Mouse (Mus musculus) right cerebral cortex, adult 2 months (tissue): Measurements from ENCODE around the gene Dsp.

Source experiments
- DNase-seq, 2 experiments: peaks; one replicate each; pipeline ENCODE4 v3.0.0; 2021 to 2022; ENCODE audit warnings: low spot score in 2 of 2

Dsp gene

GRCm38 (mm10) chr13:38151069-38151588, at the start of gene Dsp:
Gene Dsp, plus strand, starts transcription at chr13:38151294.
- peak; percentile 4 to 16 for DNase-seq

DNA sequence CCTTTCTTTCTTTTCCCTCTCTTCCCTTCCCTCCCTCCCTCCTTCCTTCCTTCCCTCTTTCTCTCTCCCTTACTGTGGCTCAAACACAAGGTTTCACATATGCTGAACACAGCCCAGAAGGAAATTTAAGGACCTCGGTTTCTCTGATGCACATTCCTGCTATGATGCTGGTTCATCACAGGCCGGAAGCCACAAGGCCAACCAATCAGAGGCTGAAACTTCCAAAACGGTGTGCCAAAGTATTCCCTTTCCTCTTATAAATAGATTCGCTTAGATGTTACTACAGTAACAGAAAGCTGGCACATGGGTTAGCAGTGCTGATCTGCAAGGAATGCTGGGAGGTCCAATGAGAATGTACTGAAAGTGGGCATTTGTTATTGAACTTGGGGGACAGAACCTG, 47.7 kb upstream of the Dsp start:
- no peak for DNase-seq

DNA sequence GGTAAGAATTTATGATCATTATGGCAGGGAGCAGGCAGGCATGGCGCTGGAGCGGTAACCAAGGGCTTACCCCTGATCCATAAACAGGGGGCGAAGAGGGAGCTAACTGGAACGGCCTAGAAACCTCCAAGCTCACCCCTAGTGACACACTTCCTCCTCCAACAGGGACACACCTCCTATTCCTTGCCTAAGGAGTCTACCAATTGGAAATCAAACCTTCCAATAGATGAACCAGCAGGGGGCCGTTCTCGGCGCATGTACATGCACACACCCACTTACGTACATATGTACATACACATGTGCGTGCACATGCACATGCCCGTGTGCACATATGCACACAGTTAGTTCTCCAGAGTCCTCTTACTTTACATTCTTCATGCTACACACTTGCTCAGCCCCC, 46.6 kb upstream of the Dsp start:
- no peak for DNase-seq

DNA sequence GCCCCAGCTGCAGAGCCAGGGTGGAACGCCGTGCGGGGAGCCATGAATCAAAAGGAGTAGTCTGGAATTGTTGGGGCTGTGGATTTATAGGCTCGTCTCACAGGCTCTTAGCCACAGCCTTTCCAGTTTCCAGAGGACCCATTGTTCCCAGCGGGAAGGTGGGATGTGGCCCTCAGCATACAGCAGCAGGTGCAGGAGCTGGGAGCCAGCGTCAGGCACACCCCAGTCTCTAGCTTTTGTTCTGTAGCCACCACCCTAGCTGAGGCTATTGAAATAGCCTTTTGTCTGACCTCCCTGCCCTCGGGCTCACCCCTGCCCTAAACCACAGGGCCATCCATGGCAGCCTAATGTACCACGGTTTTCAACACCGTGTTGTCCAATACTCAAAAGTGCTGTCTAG, 42.0 kb upstream of the Dsp start:
- DNase-seq: no peak

GRCm38 (mm10) chr13:38122321-38122720, 28.8 kb upstream of the Dsp start:
- no peak for DNase-seq

- no peak for DNase-seq
Observed at GRCm38 (mm10) chr13:38123666-38124065, 27.4 kb upstream of the Dsp start.

DNA sequence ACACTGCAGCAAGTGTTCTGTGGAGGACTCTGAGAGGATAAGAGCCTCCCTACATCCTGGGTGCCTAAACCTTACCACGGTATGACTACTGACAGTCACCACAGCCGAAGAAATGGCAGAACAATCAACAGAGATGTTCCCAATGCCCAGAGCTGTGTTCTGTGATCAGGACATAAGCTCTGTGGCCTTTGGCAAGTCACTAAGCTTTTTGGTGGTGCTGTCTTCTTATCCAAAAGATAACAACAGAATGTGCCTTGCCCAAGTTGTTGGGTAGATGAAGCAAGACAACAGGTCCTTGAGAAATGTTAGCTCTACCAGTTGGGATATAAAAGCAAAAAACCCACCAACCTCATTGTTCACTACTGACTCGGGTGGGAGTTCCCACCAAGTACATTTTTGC, 23.4 kb upstream of the Dsp start:
- DNase-seq: no peak

GRCm38 (mm10) chr13:38128246-38128645, 22.8 kb upstream of the Dsp start:
- no peak for DNase-seq

- DNase-seq: no peak
Observed at GRCm38 (mm10) chr13:38129492-38129891, 21.6 kb upstream of the Dsp start.

GRCm38 (mm10) chr13:38130116-38130515, 21.0 kb upstream of the Dsp start:
- no peak for DNase-seq

DNA sequence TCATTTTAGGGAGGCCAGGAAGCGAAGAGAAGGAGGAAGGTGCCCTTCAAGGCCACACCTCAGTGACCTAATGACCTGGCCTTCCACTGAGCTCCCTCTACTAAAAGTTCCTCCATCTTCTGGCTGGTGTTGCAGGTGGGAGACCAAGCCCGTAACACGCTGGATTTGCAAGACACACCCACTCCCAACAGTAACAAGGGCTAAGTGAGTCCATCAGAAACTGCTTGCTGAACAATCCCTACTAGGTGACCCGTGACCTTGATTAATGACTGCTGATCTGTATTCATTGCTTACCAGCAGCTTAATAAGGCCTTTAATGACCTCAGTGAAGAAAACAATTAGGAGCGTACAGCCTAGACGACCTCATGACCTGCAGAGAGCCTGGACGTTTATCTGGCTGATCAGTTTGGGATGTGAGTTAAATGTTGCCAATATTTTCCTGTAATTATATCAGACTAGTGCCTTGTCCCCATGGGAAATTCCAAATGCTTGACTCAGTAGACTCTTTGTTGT, 18.0 kb upstream of the Dsp start:
- no peak for DNase-seq

- DNase-seq: no peak
Observed at GRCm38 (mm10) chr13:38140521-38140920, 10.6 kb upstream of the Dsp start.

DNA sequence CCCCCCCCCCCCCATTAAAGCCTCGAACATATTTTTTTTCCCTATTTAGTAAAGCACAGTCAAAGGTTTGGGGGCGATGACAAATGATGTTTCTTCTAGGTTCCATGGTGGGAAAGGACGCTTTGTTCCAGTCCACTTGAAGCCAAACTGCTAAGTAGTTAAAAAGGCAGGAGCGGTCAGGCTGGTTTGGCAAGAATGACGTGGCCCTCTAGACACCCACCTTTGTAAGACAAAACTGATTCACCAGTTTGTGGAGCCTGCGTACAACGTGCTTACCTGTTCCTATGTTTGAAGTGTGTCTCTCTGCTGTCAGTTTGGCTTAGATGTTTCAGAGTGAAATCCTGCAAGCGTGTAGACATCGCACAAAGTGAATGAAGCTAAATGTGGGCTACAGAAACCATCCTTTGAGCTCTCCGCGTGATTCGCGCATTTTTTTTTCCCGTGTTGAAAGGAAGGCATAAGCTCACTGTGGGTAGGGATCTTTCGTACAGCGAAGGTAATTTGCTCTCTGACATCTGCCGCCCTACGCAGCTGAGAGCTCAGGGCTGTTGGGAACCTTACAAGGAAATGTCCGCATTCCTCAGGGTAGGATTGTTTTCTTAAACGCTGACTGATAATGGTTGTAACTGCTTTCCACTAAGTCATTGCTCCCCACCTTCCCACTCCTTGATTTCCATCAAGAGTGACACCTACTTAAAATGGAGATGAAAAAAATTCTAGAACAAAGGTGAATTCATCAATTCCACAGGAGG, 6.0 kb upstream of the Dsp start:
- no peak for DNase-seq

DNA sequence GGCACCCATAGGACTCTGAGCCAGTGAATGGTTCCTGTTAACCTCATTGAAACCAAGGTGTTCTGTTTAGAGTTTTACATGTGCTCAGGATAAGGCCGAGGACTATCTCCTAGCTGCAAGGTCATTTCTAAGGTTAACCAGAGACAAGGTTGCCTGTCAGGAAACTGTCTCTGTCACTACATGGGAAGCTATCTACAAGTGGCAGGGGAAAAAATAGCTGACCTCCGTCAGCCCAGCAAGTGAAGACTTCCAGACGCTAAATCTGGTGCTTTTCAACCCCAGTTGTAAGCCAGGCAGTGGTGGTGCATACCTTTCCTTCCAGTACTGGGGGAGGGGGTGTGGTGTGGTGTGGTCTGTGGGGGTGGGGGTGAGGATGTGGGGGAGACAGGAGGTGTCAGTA, 2.7 kb upstream of the Dsp start:
- DNase-seq: no peak

- no peak for DNase-seq
Observed at GRCm38 (mm10) chr13:38151671-38152428, 756 bp downstream of the Dsp start.

- no peak for DNase-seq
Observed at GRCm38 (mm10) chr13:38152429-38153035, 1.4 kb downstream of the Dsp start.

DNA sequence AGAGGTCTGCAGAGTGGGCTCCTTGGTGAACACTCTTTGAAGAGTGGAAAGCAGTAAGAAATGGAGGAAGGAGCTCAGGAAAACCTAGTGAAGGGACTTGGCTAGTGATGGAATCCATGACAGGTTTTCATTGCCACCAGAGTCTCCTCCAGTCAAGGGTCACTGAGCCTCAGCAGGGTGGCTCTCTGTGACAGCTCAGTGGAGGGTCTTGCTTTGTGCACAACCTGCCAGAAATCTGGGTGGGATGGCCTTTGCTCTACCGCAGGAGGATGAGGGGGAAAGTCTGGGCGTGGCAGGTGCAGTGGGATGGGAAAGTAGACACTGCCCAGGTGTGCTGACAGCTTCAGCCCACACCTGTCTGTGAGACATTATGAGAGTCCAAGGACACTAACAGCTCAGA, 4.4 kb downstream of the Dsp start:
- DNase-seq: no peak

- DNase-seq: no peak
Observed at GRCm38 (mm10) chr13:38157635-38158034, 6.5 kb downstream of the Dsp start.

DNA sequence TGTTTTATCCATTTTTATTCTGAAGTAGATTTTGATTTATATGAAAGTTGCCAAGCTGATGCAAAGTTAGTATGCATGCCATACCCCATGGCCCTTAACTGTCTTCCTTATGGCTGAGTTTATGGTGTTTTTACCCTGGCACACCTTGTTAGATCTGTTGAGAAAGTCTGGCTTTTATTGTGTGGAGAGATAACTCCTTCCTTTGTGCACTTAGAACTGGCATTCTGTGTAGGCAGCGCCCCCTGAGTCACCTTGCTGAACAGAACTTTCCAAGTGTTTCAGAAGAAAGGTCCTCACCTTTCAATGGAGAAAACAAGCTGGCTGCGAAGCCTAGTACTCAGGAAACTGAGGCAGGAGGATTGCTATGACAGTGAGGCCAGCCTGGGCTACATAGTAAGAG, 10.9 kb downstream of the Dsp start:
- no peak for DNase-seq

- peak; percentile 10 for DNase-seq
Observed at GRCm38 (mm10) chr13:38162668-38163067, 11.6 kb downstream of the Dsp start.

DNA sequence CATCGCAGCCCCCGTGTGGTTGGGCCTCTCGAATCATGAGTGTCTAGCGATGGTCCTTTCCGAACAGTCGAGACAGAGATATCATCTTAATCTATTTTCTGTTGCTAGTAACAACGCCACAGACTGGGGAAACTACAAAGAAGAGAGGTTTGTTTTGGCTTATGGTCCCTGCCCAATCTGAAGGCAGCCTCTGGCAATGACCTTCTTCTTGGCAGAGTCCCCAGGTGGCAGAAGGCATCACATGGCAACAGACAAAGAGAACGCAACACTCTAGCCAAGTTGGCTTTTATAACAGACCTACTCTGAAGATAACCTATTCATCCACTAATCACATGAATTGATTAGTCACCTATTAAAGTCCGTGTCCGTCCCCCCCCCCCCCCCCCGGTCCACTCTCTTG, 13.8 kb downstream of the Dsp start:
- DNase-seq: no peak

DNA sequence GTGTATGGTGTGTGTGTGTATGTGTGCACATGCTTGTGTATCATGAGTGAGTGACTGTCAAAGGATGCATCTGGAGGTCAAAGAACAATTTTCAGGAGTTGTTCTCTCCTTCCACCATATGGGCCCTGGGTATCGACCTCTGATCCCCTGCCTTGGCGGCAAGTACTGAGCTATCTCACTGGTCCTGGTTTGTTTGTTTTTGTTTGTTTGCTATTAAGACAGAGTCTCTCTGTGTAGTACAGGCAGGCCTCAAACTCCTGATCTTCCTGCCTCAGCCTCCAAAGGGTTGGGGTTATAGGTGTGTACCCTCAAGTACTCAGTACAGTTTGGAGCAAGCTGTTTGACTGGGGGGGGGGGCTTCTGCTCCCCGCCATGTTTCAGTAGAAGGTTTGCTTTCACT, 16.0 kb downstream of the Dsp start:
- no peak for DNase-seq
